Mouse (Mus musculus) thymus, postnatal 10 days (tissue): ENCODE data around the gene Exo1.

ENCODE experiments used
- DNase-seq, 2 experiments: peaks; one replicate each; pipeline ENCODE4 v3.0.0; 2021; ENCODE audit warnings: low spot score in 2 of 2

Exo1 gene

GRCm38 (mm10) chr1:175880453-175881296, at the start of gene Exo1:
Exo1 (plus strand) TSS chr1:175880581.
- peak; percentile 76 to 81 for DNase-seq

GRCm38 (mm10) chr1:175855515-175855914, 24.9 kb upstream of the Exo1 start:
- DNase-seq, result no peak

GRCm38 (mm10) chr1:175867050-175867449, 13.3 kb upstream of the Exo1 start:
- no peak for DNase-seq

GRCm38 (mm10) chr1:175867558-175867957, 12.8 kb upstream of the Exo1 start:
- DNase-seq, result no peak

GRCm38 (mm10) chr1:175870716-175871115, 9.7 kb upstream of the Exo1 start:
- DNase-seq, result no peak

- no peak for DNase-seq
These were observed 8.2 kb upstream of the Exo1 start for GRCm38 (mm10) chr1:175872028-175872816.

GRCm38 (mm10) chr1:175883398-175883797, 3.0 kb downstream of the Exo1 start:
- DNase-seq, result no peak

GRCm38 (mm10) chr1:175893263-175893662, 12.9 kb downstream of the Exo1 start:
- no peak for DNase-seq

GRCm38 (mm10) chr1:175893726-175894125, 13.3 kb downstream of the Exo1 start:
- DNase-seq, result no peak

GRCm38 (mm10) chr1:175911207-175911606, 30.8 kb downstream of the Exo1 start:
- no peak for DNase-seq

GRCm38 (mm10) chr1:175912038-175912437, 31.7 kb downstream of the Exo1 start:
- DNase-seq, result no peak

- DNase-seq, result no peak
These were observed 33.4 kb downstream of the Exo1 start for GRCm38 (mm10) chr1:175913728-175914303.

GRCm38 (mm10) chr1:175920029-175920428, 39.6 kb downstream of the Exo1 start, which contains the start of gene Gm38100:
Gm38100 (plus strand) TSS chr1:175920329.
- DNase-seq, result no peak

GRCm38 (mm10) chr1:175921091-175921490, 40.7 kb downstream of the Exo1 start:
- no peak for DNase-seq

GRCm38 (mm10) chr1:175923848-175924787, 43.7 kb downstream of the Exo1 start:
- DNase-seq, result peak; percentile 25 to 70

- DNase-seq, result no peak
These were observed 51.0 kb downstream of the Exo1 start for GRCm38 (mm10) chr1:175931391-175931790.

- peak in 1 of 2 experiments; percentile 31 for DNase-seq
These were observed 55.9 kb downstream of the Exo1 start for GRCm38 (mm10) chr1:175936282-175936737.

- no peak for DNase-seq
These were observed 58.4 kb downstream of the Exo1 start for GRCm38 (mm10) chr1:175938731-175939130.

- DNase-seq, result no peak
These were observed 62.8 kb downstream of the Exo1 start for GRCm38 (mm10) chr1:175943168-175943567.

GRCm38 (mm10) chr1:175946718-175947315, 66.4 kb downstream of the Exo1 start:
- DNase-seq, result no peak

- DNase-seq, result no peak
These were observed 70.0 kb downstream of the Exo1 start for GRCm38 (mm10) chr1:175950421-175950820.
